13 mouse cellular contexts compared by ENCODE assay signal in genomic region chr2:5112785-5113291, GRCm38 (mm10). TPM values are rescaled to one million over a fixed set of nuclear protein-coding genes. Genes with fewer than 3 reads are reported as not detected.
DNase-seq lines count a peak whose midpoint lies in the region; ATAC-seq lines count a peak whose summit lies in the region.
"Had no signal": no experiment of that assay in that cellular context is flagged by ENCODE, and none has a peak within 500 bp of the region (broad histone marks: within the 10 kb centered on the region; RNA-seq: fewer than 3 reads in every experiment).

No protein-coding gene starts in this region.

- H3K9me3 ChIP-seq in limb, embryonic 15.5 days: no peaks in the 10 kb centered on the region
- no peaks in the 10 kb centered on the region for H3K9me3 ChIP-seq in limb, embryonic 10.5 days (replicated peaks)
- no peaks in the 10 kb centered on the region; the same call in 1 of the 2 replicates for H3K9me3 ChIP-seq in forebrain, embryonic 14.5 days (replicated peaks; ENCODE audit: control insufficient read depth, low read length)
- H3K9me3 ChIP-seq in midbrain, embryonic 16.5 days (replicated peaks; ENCODE audit: control insufficient read depth, low read length, poor library complexity, severe bottlenecking): no peaks in the 10 kb centered on the region

- no peak for ATAC-seq in limb, embryonic 15.5 days (ENCODE audit: insufficient number of reproducible peaks, low FRiP score, low TSS enrichment, low read depth)
- peak; percentile 82 for ATAC-seq in forebrain, embryonic 14.5 days
- peak; percentile 59 for ATAC-seq in midbrain, embryonic 16.5 days

- H3K27ac ChIP-seq in limb, embryonic 15.5 days: peak overlapping the region; percentile 3; the same call in 1 of the 2 replicates
- H3K27ac ChIP-seq in limb, embryonic 10.5 days: no peak overlapping the region
- H3K27ac ChIP-seq in forebrain, embryonic 14.5 days (ENCODE audit: low read depth, low read length): peak overlapping the region; percentile 70
- peak overlapping the region; percentile 69 for H3K27ac ChIP-seq in midbrain, embryonic 16.5 days (ENCODE audit: low read length)
- H3K27ac ChIP-seq: limb, embryonic 13.5 days had no signal

- no peaks in the 10 kb centered on the region for H3K36me3 ChIP-seq in limb, embryonic 15.5 days
- H3K36me3 ChIP-seq in limb, embryonic 10.5 days: no peaks in the 10 kb centered on the region
- no peaks in the 10 kb centered on the region for H3K36me3 ChIP-seq in forebrain, embryonic 14.5 days (ENCODE audit: control insufficient read depth, insufficient read depth, low read length)
- no peaks in the 10 kb centered on the region for H3K36me3 ChIP-seq in midbrain, embryonic 16.5 days (ENCODE audit: control insufficient read depth, insufficient read depth, low read length)
- H3K36me3 ChIP-seq: limb, embryonic 13.5 days had no signal

- DNase-seq in cerebellum, postnatal 14 days: peak; percentile 28 to 41
- no peak for DNase-seq in cerebellum, adult 8-10 months
- no peak for DNase-seq in limb, embryonic 10.5 days (ENCODE audit: low spot score)
- DNase-seq in forebrain, embryonic 14.5 days (ENCODE audit: low spot score): peak; percentile 72
- no peak for DNase-seq in adrenal gland, adult 2 months
- DNase-seq in embryo, embryonic 9.5 days (ENCODE audit: extremely low spot score): no peak
- DNase-seq: cerebellum, adult 11 months; kidney, postnatal 14 days had no signal

- H3K4me3 ChIP-seq in limb, embryonic 15.5 days: no peak overlapping the region
- H3K4me3 ChIP-seq in limb, embryonic 10.5 days: no peak overlapping the region
- no peak overlapping the region for H3K4me3 ChIP-seq in forebrain, embryonic 14.5 days (ENCODE audit: low read depth, low read length)
- no peak overlapping the region for H3K4me3 ChIP-seq in midbrain, embryonic 16.5 days (ENCODE audit: low read depth, low read length)
- H3K4me3 ChIP-seq: erythroblast, embryonic 14.5 days; limb, embryonic 13.5 days; myocyte had no signal

- 33% methylated on average over 8 of the region's 8 CpGs for WGBS in limb, embryonic 15.5 days
- WGBS in limb, embryonic 10.5 days: 60% methylated on average over 8 of the region's 8 CpGs
- 8% methylated on average over 8 of the region's 8 CpGs for WGBS in forebrain, embryonic 14.5 days
- 9% methylated on average over 8 of the region's 8 CpGs for WGBS in midbrain, embryonic 16.5 days

- H3K27me3 ChIP-seq in limb, embryonic 15.5 days: no peaks in the 10 kb centered on the region
- no peaks in the 10 kb centered on the region for H3K27me3 ChIP-seq in limb, embryonic 10.5 days (ENCODE audit: low read depth, poor library complexity, severe bottlenecking)
- no peaks in the 10 kb centered on the region for H3K27me3 ChIP-seq in forebrain, embryonic 14.5 days (replicated peaks; ENCODE audit: control insufficient read depth, insufficient read depth, low read length)
- H3K27me3 ChIP-seq in midbrain, embryonic 16.5 days (ENCODE audit: control insufficient read depth, insufficient read depth, low read depth, low read length): no peaks in the 10 kb centered on the region
- H3K27me3 ChIP-seq: limb, embryonic 13.5 days had no signal

- H3K4me2 ChIP-seq in limb, embryonic 15.5 days: no peak overlapping the region
- peak overlapping the region; percentile 21; the same call in 1 of the 2 replicates for H3K4me2 ChIP-seq in forebrain, embryonic 14.5 days (ENCODE audit: low read length)
- no peak overlapping the region for H3K4me2 ChIP-seq in midbrain, embryonic 16.5 days (ENCODE audit: low read length)
- H3K4me2 ChIP-seq: limb, embryonic 13.5 days had no signal

- H3K9ac ChIP-seq in limb, embryonic 15.5 days: no peak overlapping the region
- H3K9ac ChIP-seq in forebrain, embryonic 14.5 days (ENCODE audit: low read length): no peak overlapping the region; the same call in 1 of the 2 replicates
- H3K9ac ChIP-seq in midbrain, embryonic 16.5 days (ENCODE audit: low read depth, low read length): no peak overlapping the region
- H3K9ac ChIP-seq: limb, embryonic 13.5 days had no signal

- peaks cover 13% of the 10 kb centered on the region for H3K4me1 ChIP-seq in limb, embryonic 15.5 days
- peaks cover 24% of the 10 kb centered on the region for H3K4me1 ChIP-seq in limb, embryonic 10.5 days
- H3K4me1 ChIP-seq in forebrain, embryonic 14.5 days (ENCODE audit: control insufficient read depth, insufficient read depth, low read length): peaks cover 20% of the 10 kb centered on the region
- peaks cover 14% of the 10 kb centered on the region for H3K4me1 ChIP-seq in midbrain, embryonic 16.5 days (ENCODE audit: control insufficient read depth, insufficient read depth, low read length)

RNA-seq across cellular contexts. Expression of gene Ccdc3, which starts 24.7 kb away (rescaled TPM):
- 17.3 and 19.9 TPM in 2 replicates for polyA plus RNA-seq in limb, embryonic 15.5 days (2015; fragmentation: Nextera tagmentation; extraction: Ambion mirVana)
- 1.4 and 4.0 TPM in 2 replicates for polyA plus RNA-seq in limb, embryonic 10.5 days (2016; fragmentation: Nextera tagmentation; extraction: Ambion mirVana)
- polyA plus RNA-seq in forebrain, embryonic 14.5 days (2014; fragmentation: Nextera tagmentation; extraction: Ambion mirVana): 2.2 and 3.8 TPM in 2 replicates
- 6.0 and 6.6 TPM in 2 replicates for polyA plus RNA-seq in midbrain, embryonic 16.5 days (2015; fragmentation: Nextera tagmentation; extraction: Ambion mirVana)
- total RNA-seq in adrenal gland, adult 2 months (2021): 10 to 100 TPM; 12.9 to 20.5 TPM
- polyA plus RNA-seq in adrenal gland, adult 2 months (2012; rRNA removed): 11.3 and 20.7 TPM in 2 replicates

RNA-seq across cellular contexts. Expression of gene Optn, which starts 49.0 kb away (rescaled TPM):
- 6.4 and 6.9 TPM in 2 replicates for polyA plus RNA-seq in limb, embryonic 15.5 days (2015; fragmentation: Nextera tagmentation; extraction: Ambion mirVana)
- 7.1 and 7.8 TPM in 2 replicates for polyA plus RNA-seq in limb, embryonic 10.5 days (2016; fragmentation: Nextera tagmentation; extraction: Ambion mirVana)
- polyA plus RNA-seq in forebrain, embryonic 14.5 days (2014; fragmentation: Nextera tagmentation; extraction: Ambion mirVana): 4.5 and 6.8 TPM in 2 replicates
- 18.0 and 24.3 TPM in 2 replicates for polyA plus RNA-seq in midbrain, embryonic 16.5 days (2015; fragmentation: Nextera tagmentation; extraction: Ambion mirVana)
- 100 to 1,000 TPM; 100 to 105 TPM for total RNA-seq in adrenal gland, adult 2 months (2021)
- polyA plus RNA-seq in adrenal gland, adult 2 months (2012; rRNA removed): 4.8 and 5.4 TPM in 2 replicates

Comparison
In these comparisons a context has a peak if more than half of its experiments do, and no peak if none do; other contexts are left out.
1. DNase-seq: peak in cerebellum, postnatal 14 days (2 of 2) and forebrain, embryonic 14.5 days (single experiment); none in cerebellum, adult 8-10 months (single experiment), limb, embryonic 10.5 days (single experiment), adrenal gland, adult 2 months (single experiment) and embryo, embryonic 9.5 days (single experiment).